Mouse (Mus musculus): ENCODE measurements at regions not wholly inside any gene's neighbourhood (a gene's known extent, or its start where the extent isn't known, plus 50 kb on each side); places are given as distances from the start of the nearest gene placed in this dataset.

GRCm38 (mm10) chr1:51553738-51554137 is 75.5 kb upstream of the Nabp1 start:
- H3K4me1 ChIP-seq (replicated peaks; ENCODE audit: low read depth, low read length), result no peaks in the 10 kb centered on the region
- TF ChIP-seq NANOG (IDR thresholded peaks at IDR 0.05; ENCODE audit: borderline replicate concordance, low read length) (no peak), POU5F1 (IDR thresholded peaks at IDR 0.05; ENCODE audit: borderline replicate concordance, low read length) (no peak), CTCF (conservative IDR thresholded peaks at IDR 0.05; ENCODE audit: low read length) (no peak)
- H3K9me3 ChIP-seq (ENCODE audit: low read length), result no peaks in the 10 kb centered on the region
- no peaks in the 10 kb centered on the region for H3K36me3 ChIP-seq (ENCODE audit: insufficient read depth, low read length)
- H3K27me3 ChIP-seq (ENCODE audit: insufficient read depth, low read length), result no peaks in the 10 kb centered on the region
- no peak overlapping the region for H3K4me3 ChIP-seq (replicated peaks; ENCODE audit: low read length)

GRCm38 (mm10) chr1:51551624-51552023 is 73.4 kb upstream of the Nabp1 start:
- Histone ChIP-seq H3K9me3 (ENCODE audit: low read length) (no peaks in the 10 kb centered on the region), H3K36me3 (ENCODE audit: insufficient read depth, low read length) (no peaks in the 10 kb centered on the region), H3K27me3 (ENCODE audit: insufficient read depth, low read length) (no peaks in the 10 kb centered on the region), H3K4me1 (replicated peaks; ENCODE audit: low read depth, low read length) (no peaks in the 10 kb centered on the region), H3K4me3 (replicated peaks; ENCODE audit: low read length) (no peak overlapping the region)
- no peak for TF ChIP-seq NANOG (IDR thresholded peaks at IDR 0.05; ENCODE audit: borderline replicate concordance, low read length)
- TF ChIP-seq POU5F1 (IDR thresholded peaks at IDR 0.05; ENCODE audit: borderline replicate concordance, low read length), result no peak
- no peak for TF ChIP-seq CTCF (conservative IDR thresholded peaks at IDR 0.05; ENCODE audit: low read length)

GRCm38 (mm10) chr1:51542801-51543200 is 64.6 kb upstream of the Nabp1 start:
- Histone ChIP-seq H3K9me3 (ENCODE audit: low read length) (no peaks in the 10 kb centered on the region), H3K27me3 (ENCODE audit: insufficient read depth, low read length) (no peaks in the 10 kb centered on the region), H3K36me3 (ENCODE audit: insufficient read depth, low read length) (no peaks in the 10 kb centered on the region), H3K4me1 (replicated peaks; ENCODE audit: low read depth, low read length) (peaks cover 9% of the 10 kb centered on the region), H3K4me3 (replicated peaks; ENCODE audit: low read length) (no peak overlapping the region)
- no peak for TF ChIP-seq NANOG (IDR thresholded peaks at IDR 0.05; ENCODE audit: borderline replicate concordance, low read length)
- no peak for TF ChIP-seq CTCF (conservative IDR thresholded peaks at IDR 0.05; ENCODE audit: low read length)
- TF ChIP-seq POU5F1 (IDR thresholded peaks at IDR 0.05; ENCODE audit: borderline replicate concordance, low read length), result no peak

GRCm38 (mm10) chr1:51539634-51540033 is 61.4 kb upstream of the Nabp1 start:
- H3K9me3 ChIP-seq (ENCODE audit: low read length), result no peaks in the 10 kb centered on the region
- H3K36me3 ChIP-seq (ENCODE audit: insufficient read depth, low read length), result no peaks in the 10 kb centered on the region
- no peak for TF ChIP-seq POU5F1 (IDR thresholded peaks at IDR 0.05; ENCODE audit: borderline replicate concordance, low read length)
- TF ChIP-seq CTCF (conservative IDR thresholded peaks at IDR 0.05; ENCODE audit: low read length), result no peak
- no peak for TF ChIP-seq NANOG (IDR thresholded peaks at IDR 0.05; ENCODE audit: borderline replicate concordance, low read length)
- no peak overlapping the region for H3K4me3 ChIP-seq (replicated peaks; ENCODE audit: low read length)
- no peaks in the 10 kb centered on the region for H3K27me3 ChIP-seq (ENCODE audit: insufficient read depth, low read length)
- peaks cover 39% of the 10 kb centered on the region for H3K4me1 ChIP-seq (replicated peaks; ENCODE audit: low read depth, low read length)

GRCm38 (mm10) chr1:51538836-51539235 is 60.6 kb upstream of the Nabp1 start:
- Histone ChIP-seq H3K9me3 (ENCODE audit: low read length) (no peaks in the 10 kb centered on the region), H3K36me3 (ENCODE audit: insufficient read depth, low read length) (no peaks in the 10 kb centered on the region), H3K4me1 (replicated peaks; ENCODE audit: low read depth, low read length) (peaks cover 41% of the 10 kb centered on the region), H3K27me3 (ENCODE audit: insufficient read depth, low read length) (no peaks in the 10 kb centered on the region), H3K4me3 (replicated peaks; ENCODE audit: low read length) (no peak overlapping the region)
- TF ChIP-seq POU5F1 (IDR thresholded peaks at IDR 0.05; ENCODE audit: borderline replicate concordance, low read length) (no peak), NANOG (IDR thresholded peaks at IDR 0.05; ENCODE audit: borderline replicate concordance, low read length) (no peak), CTCF (conservative IDR thresholded peaks at IDR 0.05; ENCODE audit: low read length) (no peak)

GRCm38 (mm10) chr1:51537765-51538360 is 59.6 kb upstream of the Nabp1 start:
- TF ChIP-seq CTCF (conservative IDR thresholded peaks at IDR 0.05; ENCODE audit: low read length) (no peak), NANOG (IDR thresholded peaks at IDR 0.05; ENCODE audit: borderline replicate concordance, low read length) (no peak), POU5F1 (IDR thresholded peaks at IDR 0.05; ENCODE audit: borderline replicate concordance, low read length) (no peak)
- H3K4me1 ChIP-seq (replicated peaks; ENCODE audit: low read depth, low read length), result peaks cover 41% of the 10 kb centered on the region
- H3K9me3 ChIP-seq (ENCODE audit: low read length), result no peaks in the 10 kb centered on the region
- no peak overlapping the region for H3K4me3 ChIP-seq (replicated peaks; ENCODE audit: low read length)
- H3K36me3 ChIP-seq (ENCODE audit: insufficient read depth, low read length), result no peaks in the 10 kb centered on the region
- H3K27me3 ChIP-seq (ENCODE audit: insufficient read depth, low read length), result no peaks in the 10 kb centered on the region

GRCm38 (mm10) chr1:51536076-51536475 is 57.9 kb upstream of the Nabp1 start:
- no peak overlapping the region for H3K4me3 ChIP-seq (replicated peaks; ENCODE audit: low read length)
- peaks cover 41% of the 10 kb centered on the region for H3K4me1 ChIP-seq (replicated peaks; ENCODE audit: low read depth, low read length)
- no peaks in the 10 kb centered on the region for H3K9me3 ChIP-seq (ENCODE audit: low read length)
- H3K27me3 ChIP-seq (ENCODE audit: insufficient read depth, low read length), result no peaks in the 10 kb centered on the region
- TF ChIP-seq CTCF (conservative IDR thresholded peaks at IDR 0.05; ENCODE audit: low read length) (no peak), NANOG (IDR thresholded peaks at IDR 0.05; ENCODE audit: borderline replicate concordance, low read length) (peak; percentile 93), POU5F1 (IDR thresholded peaks at IDR 0.05; ENCODE audit: borderline replicate concordance, low read length) (peak; percentile 50; the same call in 1 of the 2 replicates)
- no peaks in the 10 kb centered on the region for H3K36me3 ChIP-seq (ENCODE audit: insufficient read depth, low read length)

GRCm38 (mm10) chr1:51535414-51535813 is 57.2 kb upstream of the Nabp1 start:
- peaks cover 43% of the 10 kb centered on the region for H3K4me1 ChIP-seq (replicated peaks; ENCODE audit: low read depth, low read length)
- H3K4me3 ChIP-seq (replicated peaks; ENCODE audit: low read length), result no peak overlapping the region
- H3K36me3 ChIP-seq (ENCODE audit: insufficient read depth, low read length), result no peaks in the 10 kb centered on the region
- TF ChIP-seq CTCF (conservative IDR thresholded peaks at IDR 0.05; ENCODE audit: low read length) (no peak), NANOG (IDR thresholded peaks at IDR 0.05; ENCODE audit: borderline replicate concordance, low read length) (no peak), POU5F1 (IDR thresholded peaks at IDR 0.05; ENCODE audit: borderline replicate concordance, low read length) (no peak)
- no peaks in the 10 kb centered on the region for H3K27me3 ChIP-seq (ENCODE audit: insufficient read depth, low read length)
- H3K9me3 ChIP-seq (ENCODE audit: low read length), result no peaks in the 10 kb centered on the region

- Histone ChIP-seq H3K4me1 (replicated peaks; ENCODE audit: low read depth, low read length) (peaks cover 26% of the 10 kb centered on the region), H3K4me3 (replicated peaks; ENCODE audit: low read length) (no peak overlapping the region), H3K27me3 (ENCODE audit: insufficient read depth, low read length) (no peaks in the 10 kb centered on the region), H3K9me3 (ENCODE audit: low read length) (no peaks in the 10 kb centered on the region), H3K36me3 (ENCODE audit: insufficient read depth, low read length) (no peaks in the 10 kb centered on the region)
- TF ChIP-seq NANOG (IDR thresholded peaks at IDR 0.05; ENCODE audit: borderline replicate concordance, low read length) (no peak), POU5F1 (IDR thresholded peaks at IDR 0.05; ENCODE audit: borderline replicate concordance, low read length) (no peak), CTCF (conservative IDR thresholded peaks at IDR 0.05; ENCODE audit: low read length) (no peak)
These were observed 53.1 kb upstream of the Nabp1 start for GRCm38 (mm10) chr1:51531360-51531759.

All from E14TG2a.4 (cell line).